Mouse (Mus musculus): ENCODE measurements around the gene Olfr954. TPM values are rescaled to one million over a fixed set of nuclear protein-coding genes. Genes with fewer than 3 reads are reported as not detected.

Olfr954 gene
- not detected in 2 replicates for polyA plus RNA-seq (2015; fragmentation: Nextera tagmentation; extraction: Ambion mirVana)

DNA sequence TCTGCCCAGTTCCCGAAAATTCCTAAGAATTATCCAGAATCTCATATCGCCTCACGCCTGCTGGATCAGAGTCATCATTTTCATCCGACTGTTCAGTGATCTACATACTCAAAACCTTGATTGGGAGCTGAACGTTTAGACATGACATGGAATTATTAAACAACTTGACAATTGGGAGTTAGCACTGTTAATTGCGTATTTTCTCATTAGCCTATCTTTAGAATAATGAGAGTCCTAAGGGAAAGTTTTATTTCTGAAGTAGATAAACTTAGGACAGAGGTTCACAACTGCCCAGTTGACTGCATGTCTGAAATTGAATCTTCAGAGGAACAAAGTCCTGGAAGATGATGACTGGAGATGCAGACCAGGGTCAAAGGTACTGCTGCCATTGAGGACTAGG, at the start of gene Olfr954:
Olfr954 (plus strand) TSS at position 301 of the 400 bp plus-strand sequence.
- no peak for ATAC-seq (ENCODE audit: low FRiP score, low read depth)
- no peaks in the 10 kb centered on the region for H3K9me3 ChIP-seq
- no peaks in the 10 kb centered on the region for H3K36me3 ChIP-seq
- no peak within 1 kb of the TSS for H3K9ac ChIP-seq
- no peak within 1 kb of the TSS for H3K4me3 ChIP-seq
- no peaks in the 10 kb centered on the region for H3K4me1 ChIP-seq
- 87% methylated on average over 6 of the region's 6 CpGs for WGBS
- H3K4me2 ChIP-seq (replicated peaks), result no peak within 1 kb of the TSS
- no peaks in the 10 kb centered on the region for H3K27me3 ChIP-seq
- no peak within 1 kb of the TSS for H3K27ac ChIP-seq

DNA sequence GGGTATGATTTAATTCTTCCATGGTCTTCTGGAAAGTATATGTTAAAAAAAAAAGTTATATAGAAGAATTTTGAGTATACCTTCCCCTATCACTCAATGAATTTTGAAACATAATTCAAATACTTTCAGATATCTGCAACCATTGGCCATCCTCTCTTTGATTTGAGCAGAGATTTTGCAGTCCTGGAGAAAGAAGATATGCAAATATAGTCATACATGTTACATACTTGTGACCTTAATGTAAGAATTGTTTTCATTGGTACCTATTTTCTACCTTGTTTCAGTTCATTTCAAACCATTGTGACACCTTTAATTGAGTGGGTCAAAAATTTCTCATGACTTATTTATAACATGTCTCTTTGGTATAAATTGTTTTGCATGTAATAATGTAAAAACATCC, 29.5 kb upstream of the Olfr954 start, which contains the start of gene Olfr952:
Olfr952 (minus strand) TSS at position 101 of the 400 bp plus-strand sequence.
- Histone ChIP-seq H3K9me3 (no peaks in the 10 kb centered on the region), H3K4me1 (no peaks in the 10 kb centered on the region), H3K4me3 (no peak within 1 kb of the TSS), H3K27ac (no peak within 1 kb of the TSS), H3K9ac (no peak within 1 kb of the TSS), H3K4me2 (replicated peaks) (no peak within 1 kb of the TSS), H3K36me3 (no peaks in the 10 kb centered on the region), H3K27me3 (no peaks in the 10 kb centered on the region)
- ATAC-seq (ENCODE audit: low FRiP score, low read depth), result no peak

DNA sequence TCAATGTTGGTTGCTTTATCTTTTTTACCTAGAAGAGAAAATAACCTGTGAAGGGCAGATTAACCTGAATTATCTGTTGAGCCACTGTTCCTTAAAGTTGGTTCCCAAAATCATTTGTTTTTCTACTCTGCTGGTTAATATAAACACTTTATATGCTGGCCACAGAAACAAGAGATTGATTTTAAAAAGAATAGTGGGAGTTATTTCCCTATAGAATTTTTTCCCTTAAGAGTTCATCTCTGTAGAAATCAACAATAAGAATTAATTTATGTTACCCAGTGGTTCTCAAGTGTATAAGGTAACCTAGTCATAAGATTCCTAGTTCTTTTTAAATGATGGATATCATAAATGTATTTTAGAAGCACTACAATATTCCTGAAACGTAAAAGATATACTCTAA, 15.3 kb downstream of the Olfr954 start, which contains the start of gene Olfr955:
Olfr955 (minus strand) TSS at position 101 of the 400 bp plus-strand sequence.
- Histone ChIP-seq H3K4me2 (replicated peaks) (no peak within 1 kb of the TSS), H3K27me3 (no peaks in the 10 kb centered on the region), H3K4me3 (no peak within 1 kb of the TSS), H3K9me3 (no peaks in the 10 kb centered on the region), H3K4me1 (no peaks in the 10 kb centered on the region), H3K36me3 (no peaks in the 10 kb centered on the region), H3K9ac (no peak within 1 kb of the TSS), H3K27ac (no peak within 1 kb of the TSS)
- ATAC-seq (ENCODE audit: low FRiP score, low read depth), result no peak
- WGBS, result 48% methylated on average over 1 of the region's 1 CpGs

DNA sequence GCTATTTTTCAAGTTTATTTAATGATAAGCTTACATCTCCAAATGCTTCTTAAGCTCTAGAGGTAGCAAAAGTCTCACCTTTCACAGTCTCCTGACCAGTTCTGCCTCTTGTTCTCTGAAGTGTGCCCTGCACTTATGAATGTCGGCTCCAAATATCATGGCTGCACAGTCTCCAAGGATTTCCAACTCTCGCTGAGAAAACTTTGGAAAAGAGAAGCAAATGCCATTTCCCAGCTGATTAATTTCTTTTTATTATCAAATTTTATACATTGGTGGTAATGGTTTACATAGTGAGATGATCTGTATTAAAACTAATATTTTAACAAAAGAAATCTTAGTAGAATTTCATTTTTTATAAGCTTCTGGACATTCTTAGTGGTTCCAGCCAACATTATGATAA, 37.4 kb downstream of the Olfr954 start, which contains the start of gene Olfr44:
Olfr44 (minus strand) TSS at position 101 of the 400 bp plus-strand sequence.
- Histone ChIP-seq H3K9me3 (no peaks in the 10 kb centered on the region), H3K27me3 (no peaks in the 10 kb centered on the region), H3K4me1 (no peaks in the 10 kb centered on the region), H3K9ac (no peak within 1 kb of the TSS), H3K36me3 (no peaks in the 10 kb centered on the region), H3K4me3 (no peak within 1 kb of the TSS), H3K4me2 (replicated peaks) (no peak within 1 kb of the TSS), H3K27ac (no peak within 1 kb of the TSS)
- WGBS, result 87% methylated on average over 2 of the region's 2 CpGs
- no peak for ATAC-seq (ENCODE audit: low FRiP score, low read depth)

DNA sequence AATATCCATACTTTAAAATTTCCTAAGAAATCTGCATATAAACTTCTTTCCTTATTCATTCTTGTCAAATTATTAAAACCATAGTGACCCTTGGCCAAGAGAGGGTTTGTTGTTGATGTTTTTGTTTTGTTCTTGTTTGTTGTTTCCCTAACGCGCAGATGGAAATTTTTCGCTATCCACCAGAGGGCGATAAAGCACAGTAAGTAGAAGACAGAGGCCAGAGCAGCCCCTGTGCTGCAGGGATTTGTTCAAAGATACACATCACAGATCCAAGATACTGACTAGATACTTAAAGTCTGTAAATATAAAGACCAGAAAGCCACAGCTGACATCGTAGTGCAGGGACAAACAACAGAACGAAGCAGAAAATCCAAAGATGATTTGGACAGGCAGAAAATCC, 52.5 kb downstream of the Olfr954 start:
- ATAC-seq (ENCODE audit: low FRiP score, low read depth), result no peak; the same call in 1 of the 2 replicates
- Histone ChIP-seq H3K27ac (no peak overlapping the region), H3K36me3 (no peaks in the 10 kb centered on the region), H3K4me2 (replicated peaks) (no peak overlapping the region), H3K9me3 (no peaks in the 10 kb centered on the region), H3K4me3 (no peak overlapping the region), H3K4me1 (no peaks in the 10 kb centered on the region), H3K9ac (no peak overlapping the region), H3K27me3 (no peaks in the 10 kb centered on the region)
- WGBS, result 10% methylated on average over 6 of the region's 6 CpGs

DNA sequence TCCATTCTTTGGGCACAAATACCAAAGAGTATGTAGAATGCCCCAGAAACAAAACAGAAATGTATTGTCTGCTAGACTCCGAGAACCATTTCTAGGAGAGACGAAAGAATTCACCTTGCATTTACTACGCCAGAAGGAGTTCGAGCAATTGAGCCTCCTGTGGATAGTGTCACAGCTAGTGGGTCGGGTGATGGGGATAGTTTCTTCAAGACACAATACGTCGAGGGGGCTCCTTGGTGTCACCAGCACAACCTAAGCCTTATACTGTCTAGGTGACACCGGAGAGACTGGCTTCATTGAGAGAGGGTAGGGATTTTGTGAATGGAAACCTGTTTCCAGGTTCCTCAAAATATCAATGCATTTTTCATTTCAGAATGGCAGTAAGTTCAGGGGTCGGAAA, 52.9 kb downstream of the Olfr954 start:
- Histone ChIP-seq H3K36me3 (no peaks in the 10 kb centered on the region), H3K4me3 (no peak overlapping the region), H3K4me2 (replicated peaks) (no peak overlapping the region), H3K27ac (no peak overlapping the region), H3K9me3 (no peaks in the 10 kb centered on the region), H3K4me1 (no peaks in the 10 kb centered on the region), H3K9ac (no peak overlapping the region), H3K27me3 (no peaks in the 10 kb centered on the region)
- WGBS, result 76% methylated on average over 9 of the region's 9 CpGs
- ATAC-seq (ENCODE audit: low FRiP score, low read depth), result no peak

Other genes with a start within 250 kb of the Olfr954 start
- gene Olfr1537, start 206.7 kb upstream of the Olfr954 start, polyA plus RNA-seq (2015; fragmentation: Nextera tagmentation; extraction: Ambion mirVana), result not detected in 2 replicates
- not detected in 2 replicates for gene Olfr945, start 179.9 kb upstream of the Olfr954 start, polyA plus RNA-seq (2015; fragmentation: Nextera tagmentation; extraction: Ambion mirVana)
- gene Olfr948, start 130.7 kb upstream of the Olfr954 start, polyA plus RNA-seq (2015; fragmentation: Nextera tagmentation; extraction: Ambion mirVana), result not detected in 2 replicates
- not detected in 2 replicates for gene Olfr951, start 69.3 kb upstream of the Olfr954 start, polyA plus RNA-seq (2015; fragmentation: Nextera tagmentation; extraction: Ambion mirVana)
- not detected in 2 replicates for gene Olfr952, start 29.6 kb upstream of the Olfr954 start, polyA plus RNA-seq (2015; fragmentation: Nextera tagmentation; extraction: Ambion mirVana)
- gene Olfr955, start 15.2 kb downstream of the Olfr954 start, polyA plus RNA-seq (2015; fragmentation: Nextera tagmentation; extraction: Ambion mirVana), result not detected in 2 replicates
- not detected in 2 replicates for gene Olfr44, start 37.3 kb downstream of the Olfr954 start, polyA plus RNA-seq (2015; fragmentation: Nextera tagmentation; extraction: Ambion mirVana)
- gene Olfr957, start 59.1 kb downstream of the Olfr954 start, polyA plus RNA-seq (2015; fragmentation: Nextera tagmentation; extraction: Ambion mirVana), result not detected in 2 replicates
- not detected in 2 replicates for gene Olfr958, start 97.4 kb downstream of the Olfr954 start, polyA plus RNA-seq (2015; fragmentation: Nextera tagmentation; extraction: Ambion mirVana)
- not detected in 2 replicates for gene Olfr959, start 118.9 kb downstream of the Olfr954 start, polyA plus RNA-seq (2015; fragmentation: Nextera tagmentation; extraction: Ambion mirVana)
- gene AW551984, start 147.7 kb downstream of the Olfr954 start, polyA plus RNA-seq (2015; fragmentation: Nextera tagmentation; extraction: Ambion mirVana), result 62.4 and 64.0 TPM in 2 replicates
- not detected in 2 replicates for gene Olfr148, start 154.0 kb downstream of the Olfr954 start, polyA plus RNA-seq (2015; fragmentation: Nextera tagmentation; extraction: Ambion mirVana)
- gene Olfr960, start 164.7 kb downstream of the Olfr954 start, polyA plus RNA-seq (2015; fragmentation: Nextera tagmentation; extraction: Ambion mirVana), result not detected in 2 replicates
- gene Olfr961, start 188.4 kb downstream of the Olfr954 start, polyA plus RNA-seq (2015; fragmentation: Nextera tagmentation; extraction: Ambion mirVana), result not detected in 2 replicates
- gene Olfr963, start 210.5 kb downstream of the Olfr954 start, polyA plus RNA-seq (2015; fragmentation: Nextera tagmentation; extraction: Ambion mirVana), result not detected in 2 replicates